Comparison of ENCODE assay signal across 31 mouse cellular contexts in genomic region chr11:116443935-116444334, GRCm38 (mm10). TPM values are rescaled to one million over a fixed set of nuclear protein-coding genes. Genes with fewer than 3 reads are reported as not detected.
A peak's percentile ranks its signal among the peaks of the same experiment; 100 is the strongest.
DNase-seq lines count a peak whose midpoint lies in the region; ATAC-seq and TF ChIP-seq lines count a peak whose summit lies in the region.
"Had no signal": no experiment of that assay in that cellular context is flagged by ENCODE, and none has a peak within 500 bp of the region (broad histone marks: within the 10 kb centered on the region; RNA-seq: fewer than 3 reads in every experiment).

No protein-coding gene starts in this region.

- no peak overlapping the region for H3K4me2 ChIP-seq in hindbrain, embryonic 16.5 days (ENCODE audit: low read length)
- no peak overlapping the region for H3K4me2 ChIP-seq in hindbrain, postnatal 0 days (ENCODE audit: low read depth, low read length)
- no peak overlapping the region for H3K4me2 ChIP-seq in midbrain, embryonic 13.5 days (replicated peaks)
- H3K4me2 ChIP-seq in midbrain, embryonic 14.5 days (ENCODE audit: low read length) = no peak overlapping the region
- H3K4me2 ChIP-seq: forebrain, embryonic 12.5 days; heart, embryonic 13.5 days; liver, embryonic 12.5 days; neural tube, embryonic 15.5 days had no signal

- no peak overlapping the region for H3K4me3 ChIP-seq in hindbrain, embryonic 16.5 days (ENCODE audit: low read length)
- no peak overlapping the region for H3K4me3 ChIP-seq in hindbrain, postnatal 0 days (ENCODE audit: low read length)
- H3K4me3 ChIP-seq in midbrain, embryonic 13.5 days (replicated peaks) = no peak overlapping the region
- no peak overlapping the region for H3K4me3 ChIP-seq in midbrain, embryonic 14.5 days (replicated peaks; ENCODE audit: low read depth, low read length)
- no peak overlapping the region for H3K4me3 ChIP-seq in embryonic facial prominence, embryonic 10.5 days
- H3K4me3 ChIP-seq in cerebellum, adult 2 months (replicated peaks; ENCODE audit: insufficient read depth, low read depth, low read length) = no peak overlapping the region
- no peak overlapping the region for H3K4me3 ChIP-seq in lung, adult 2 months (replicated peaks; ENCODE audit: extremely low read depth, low read depth, low read length)
- H3K4me3 ChIP-seq: erythroblast, embryonic 14.5 days; forebrain, embryonic 12.5 days; heart, embryonic 13.5 days; liver, embryonic 12.5 days; megakaryocyte, embryonic 14.5 days; neural tube, embryonic 15.5 days had no signal

- no peak overlapping the region for H3K27ac ChIP-seq in hindbrain, embryonic 16.5 days (ENCODE audit: low read depth, low read length)
- H3K27ac ChIP-seq in hindbrain, postnatal 0 days = no peak overlapping the region
- H3K27ac ChIP-seq in midbrain, embryonic 13.5 days = 0 out of 2 replicates have a peak overlapping the region, but pooled peaks have one; percentile 19
- H3K27ac ChIP-seq in midbrain, embryonic 14.5 days (replicated peaks; ENCODE audit: low read depth, low read length) = no peak overlapping the region
- H3K27ac ChIP-seq in embryonic facial prominence, embryonic 10.5 days (replicated peaks) = peak overlapping the region; percentile 45
- H3K27ac ChIP-seq in cerebellum, adult 2 months (ENCODE audit: insufficient read depth, low read length) = no peak overlapping the region
- H3K27ac ChIP-seq: heart, embryonic 13.5 days; kidney, postnatal 0 days; liver, embryonic 12.5 days; neural tube, embryonic 15.5 days had no signal

- TF ChIP-seq CTCF in hindbrain, postnatal 0 days (IDR thresholded peaks at IDR 0.05; ENCODE audit: low read depth) = no peak
- TF ChIP-seq CTCF in cerebellum, adult 2 months (IDR thresholded peaks at IDR 0.05; ENCODE audit: borderline replicate concordance, insufficient read depth, low read depth, low read length) = no peak
- TF ChIP-seq CTCF in lung, adult 2 months (IDR thresholded peaks at IDR 0.05; ENCODE audit: insufficient read depth, low read length) = no peak

- peaks cover 4% of the 10 kb centered on the region; the same call in 1 of the 2 replicates for H3K4me1 ChIP-seq in hindbrain, embryonic 16.5 days (ENCODE audit: control insufficient read depth, insufficient read depth, low read depth, low read length)
- H3K4me1 ChIP-seq in hindbrain, postnatal 0 days (ENCODE audit: insufficient read depth, low read length) = peaks cover 5% of the 10 kb centered on the region; the same call in 1 of the 2 replicates
- peaks cover 22% of the 10 kb centered on the region for H3K4me1 ChIP-seq in midbrain, embryonic 13.5 days (replicated peaks)
- H3K4me1 ChIP-seq in midbrain, embryonic 14.5 days (ENCODE audit: control insufficient read depth, insufficient read depth, low read length) = no peaks in the 10 kb centered on the region
- peaks cover 38% of the 10 kb centered on the region for H3K4me1 ChIP-seq in embryonic facial prominence, embryonic 10.5 days
- H3K4me1 ChIP-seq in cerebellum, adult 2 months (ENCODE audit: control insufficient read depth, insufficient read depth, low read length) = peaks cover 7% of the 10 kb centered on the region
- H3K4me1 ChIP-seq in lung, adult 2 months (ENCODE audit: control insufficient read depth, insufficient read depth, low read length) = peaks cover 3% of the 10 kb centered on the region

- ATAC-seq in hindbrain, embryonic 16.5 days = no peak
- ATAC-seq in hindbrain, postnatal 0 days = no peak
- ATAC-seq in midbrain, embryonic 13.5 days = no peak
- no peak for ATAC-seq in midbrain, embryonic 14.5 days (ENCODE audit: low FRiP score, low TSS enrichment)
- ATAC-seq: activated CD4-positive, CD25-positive, alpha-beta regulatory T cell, adult 4 months; liver, embryonic 12.5 days; liver, postnatal 0 days; lung, postnatal 0 days had no signal

- WGBS in hindbrain, embryonic 16.5 days = 84% methylated on average over 6 of the region's 6 CpGs
- 82% methylated on average over 6 of the region's 6 CpGs for WGBS in hindbrain, postnatal 0 days
- WGBS in midbrain, embryonic 13.5 days = 90% methylated on average over 6 of the region's 6 CpGs
- 87% methylated on average over 6 of the region's 6 CpGs for WGBS in midbrain, embryonic 14.5 days
- 85% methylated on average over 6 of the region's 6 CpGs for WGBS in embryonic facial prominence, embryonic 10.5 days
- WGBS in cerebellum, adult 2 months = 90% methylated on average over 6 of the region's 6 CpGs
- WGBS in lung, adult 2 months = 82% methylated on average over 6 of the region's 6 CpGs

- peak overlapping the region; percentile 29; the same call in 1 of the 2 replicates for H3K9ac ChIP-seq in hindbrain, embryonic 16.5 days (ENCODE audit: low read depth, low read length)
- no peak overlapping the region for H3K9ac ChIP-seq in hindbrain, postnatal 0 days (replicated peaks; ENCODE audit: low read length)
- no peak overlapping the region for H3K9ac ChIP-seq in midbrain, embryonic 13.5 days (replicated peaks)
- no peak overlapping the region for H3K9ac ChIP-seq in midbrain, embryonic 14.5 days (replicated peaks; ENCODE audit: low read length)
- H3K9ac ChIP-seq: forebrain, embryonic 12.5 days; heart, embryonic 13.5 days; liver, embryonic 12.5 days; liver, postnatal 0 days; neural tube, embryonic 15.5 days had no signal

- H3K36me3 ChIP-seq in hindbrain, embryonic 16.5 days (ENCODE audit: control insufficient read depth, insufficient read depth, low read length) = no peaks in the 10 kb centered on the region
- peaks cover 3% of the 10 kb centered on the region; the same call in 1 of the 2 replicates for H3K36me3 ChIP-seq in hindbrain, postnatal 0 days (ENCODE audit: insufficient read depth, low read length)
- peaks cover 9% of the 10 kb centered on the region for H3K36me3 ChIP-seq in midbrain, embryonic 13.5 days
- peaks cover 8% of the 10 kb centered on the region for H3K36me3 ChIP-seq in midbrain, embryonic 14.5 days (ENCODE audit: control insufficient read depth, insufficient read depth, low read length)
- H3K36me3 ChIP-seq in embryonic facial prominence, embryonic 10.5 days (replicated peaks) = peaks cover 19% of the 10 kb centered on the region

- no peaks in the 10 kb centered on the region for H3K9me3 ChIP-seq in hindbrain, embryonic 16.5 days (ENCODE audit: control insufficient read depth, low read length)
- no peaks in the 10 kb centered on the region for H3K9me3 ChIP-seq in hindbrain, postnatal 0 days (ENCODE audit: low read length)
- H3K9me3 ChIP-seq in midbrain, embryonic 13.5 days = no peaks in the 10 kb centered on the region
- H3K9me3 ChIP-seq in midbrain, embryonic 14.5 days (ENCODE audit: control insufficient read depth, low read length) = no peaks in the 10 kb centered on the region
- H3K9me3 ChIP-seq in embryonic facial prominence, embryonic 10.5 days = no peaks in the 10 kb centered on the region
- H3K9me3 ChIP-seq: forebrain, embryonic 12.5 days; heart, embryonic 13.5 days; liver, embryonic 12.5 days; neural tube, embryonic 15.5 days had no signal

- no peak for TF ChIP-seq POLR2A in cerebellum, adult 2 months (IDR thresholded peaks at IDR 0.05; ENCODE audit: borderline replicate concordance, insufficient read depth, low read length)
- TF ChIP-seq POLR2A in lung, adult 2 months (IDR thresholded peaks at IDR 0.05; ENCODE audit: borderline replicate concordance, extremely low read depth, low read depth, low read length) = no peak

- no peak for DNase-seq in hindbrain, postnatal 0 days (ENCODE audit: low spot score)
- DNase-seq in midbrain, embryonic 14.5 days = no peak
- no peak for DNase-seq in embryonic facial prominence, embryonic 10.5 days (ENCODE audit: low spot score)
- no peak for DNase-seq in cerebellum, adult 2 months
- no peak for DNase-seq in lung, adult 2 months
- DNase-seq: B cell, adult 2 months; cerebellum, adult 11 months; cerebellum, adult 9-11 months; embryo, embryonic 11 days; gastrocnemius, postnatal 10 days; heart, postnatal 10 days; kidney, adult 2 months; liver, postnatal 0 days; lung, postnatal 4 days; retina, postnatal 1 day; right cerebral cortex, postnatal 14 days; thymus, postnatal 4 days had no signal

- peaks cover 10% of the 10 kb centered on the region for H3K27me3 ChIP-seq in hindbrain, embryonic 16.5 days (replicated peaks; ENCODE audit: control insufficient read depth, insufficient read depth, low read length)
- peaks cover 9% of the 10 kb centered on the region; the same call in 1 of the 2 replicates for H3K27me3 ChIP-seq in hindbrain, postnatal 0 days (ENCODE audit: insufficient read depth, low read length)
- H3K27me3 ChIP-seq in midbrain, embryonic 13.5 days = peaks cover 20% of the 10 kb centered on the region
- H3K27me3 ChIP-seq in midbrain, embryonic 14.5 days (ENCODE audit: control insufficient read depth, insufficient read depth, low read length) = peaks cover 8% of the 10 kb centered on the region; the same call in 1 of the 2 replicates
- peaks cover 29% of the 10 kb centered on the region for H3K27me3 ChIP-seq in embryonic facial prominence, embryonic 10.5 days (replicated peaks; ENCODE audit: low read depth, poor library complexity, severe bottlenecking)
- H3K27me3 ChIP-seq in cerebellum, adult 2 months (ENCODE audit: control insufficient read depth, insufficient read depth, low read length) = no peaks in the 10 kb centered on the region

RNA-seq across cellular contexts. Expression of gene Ubald2, which starts 10.0 kb away (rescaled TPM):
- 28.3 and 35.1 TPM in 2 replicates for polyA plus RNA-seq in hindbrain, embryonic 16.5 days (2015; fragmentation: Nextera tagmentation; extraction: Ambion mirVana)
- 67.9 and 102 TPM in 2 replicates for total RNA-seq in hindbrain, postnatal 0 days (2014; rRNA removed)
- 39.3 and 41.7 TPM in 2 replicates for polyA plus RNA-seq in hindbrain, postnatal 0 days (2015; fragmentation: Nextera tagmentation; extraction: Ambion mirVana)
- polyA plus RNA-seq in midbrain, embryonic 13.5 days (2015; fragmentation: Nextera tagmentation; extraction: Ambion mirVana) = 47.7 and 50.3 TPM in 2 replicates
- 77.5 and 87.8 TPM in 2 replicates for polyA plus RNA-seq in midbrain, embryonic 14.5 days (2014; fragmentation: Nextera tagmentation; extraction: Ambion mirVana)
- polyA plus RNA-seq in embryonic facial prominence, embryonic 10.5 days (2016; fragmentation: Nextera tagmentation; extraction: Ambion mirVana) = 43.7 and 46.4 TPM in 2 replicates
- polyA plus RNA-seq in cerebellum, adult 2 months (2012; rRNA removed) = 34.8 and 44.0 TPM in 2 replicates
- polyA plus RNA-seq in lung, adult 2 months (2012; rRNA removed) = 159 and 160 TPM in 2 replicates

RNA-seq across cellular contexts. Expression of gene Qrich2, which starts 22.1 kb away (rescaled TPM):
- polyA plus RNA-seq in hindbrain, embryonic 16.5 days (2015; fragmentation: Nextera tagmentation; extraction: Ambion mirVana) = 0.38 and 0.40 TPM in 2 replicates
- total RNA-seq in hindbrain, postnatal 0 days (2014; rRNA removed) = not detected in 2 replicates
- polyA plus RNA-seq in hindbrain, postnatal 0 days (2015; fragmentation: Nextera tagmentation; extraction: Ambion mirVana) = 0.30 and 0.31 TPM in 2 replicates
- not detected in 2 replicates for polyA plus RNA-seq in midbrain, embryonic 13.5 days (2015; fragmentation: Nextera tagmentation; extraction: Ambion mirVana)
- 0.09 TPM in 1 of 2 replicates, not detected in the other for polyA plus RNA-seq in midbrain, embryonic 14.5 days (2014; fragmentation: Nextera tagmentation; extraction: Ambion mirVana)
- polyA plus RNA-seq in embryonic facial prominence, embryonic 10.5 days (2016; fragmentation: Nextera tagmentation; extraction: Ambion mirVana) = 0.23 and 0.44 TPM in 2 replicates
- polyA plus RNA-seq in cerebellum, adult 2 months (2012; rRNA removed) = 0.05 TPM in 1 of 2 replicates, not detected in the other
- 0.11 and 0.18 TPM in 2 replicates for polyA plus RNA-seq in lung, adult 2 months (2012; rRNA removed)
- total RNA-seq: adrenal gland, postnatal 14 days; gastrocnemius, postnatal 10 days; heart, postnatal 10 days; left cerebral cortex, postnatal 14 days had no signal
- polyA plus RNA-seq: activated CD4-positive, CD25-positive, alpha-beta regulatory T cell, adult 4 months; erythroblast, embryonic 14.5 days; forebrain, embryonic 12.5 days; heart, embryonic 13.5 days; liver, embryonic 12.5 days; liver, postnatal 0 days; neural tube, embryonic 15.5 days; stomach, embryonic 14.5 days had no signal

RNA-seq across cellular contexts. Expression of gene Rnf157, which starts 31.1 kb away (rescaled TPM):
- polyA plus RNA-seq in hindbrain, embryonic 16.5 days (2015; fragmentation: Nextera tagmentation; extraction: Ambion mirVana) = 27.8 and 28.5 TPM in 2 replicates
- total RNA-seq in hindbrain, postnatal 0 days (2014; rRNA removed) = 108 and 117 TPM in 2 replicates
- 53.0 and 60.5 TPM in 2 replicates for polyA plus RNA-seq in hindbrain, postnatal 0 days (2015; fragmentation: Nextera tagmentation; extraction: Ambion mirVana)
- 25.7 and 31.3 TPM in 2 replicates for polyA plus RNA-seq in midbrain, embryonic 13.5 days (2015; fragmentation: Nextera tagmentation; extraction: Ambion mirVana)
- 45.5 and 50.2 TPM in 2 replicates for polyA plus RNA-seq in midbrain, embryonic 14.5 days (2014; fragmentation: Nextera tagmentation; extraction: Ambion mirVana)
- 12.7 and 15.7 TPM in 2 replicates for polyA plus RNA-seq in embryonic facial prominence, embryonic 10.5 days (2016; fragmentation: Nextera tagmentation; extraction: Ambion mirVana)
- polyA plus RNA-seq in cerebellum, adult 2 months (2012; rRNA removed) = 121 and 147 TPM in 2 replicates
- 3.0 and 3.6 TPM in 2 replicates for polyA plus RNA-seq in lung, adult 2 months (2012; rRNA removed)
- polyA plus RNA-seq: erythroblast, embryonic 14.5 days had no signal

RNA-seq across cellular contexts. Expression of gene Prpsap1, which starts 50.1 kb away (rescaled TPM):
- polyA plus RNA-seq in hindbrain, embryonic 16.5 days (2015; fragmentation: Nextera tagmentation; extraction: Ambion mirVana) = 181 and 190 TPM in 2 replicates
- 99.7 and 105 TPM in 2 replicates for total RNA-seq in hindbrain, postnatal 0 days (2014; rRNA removed)
- 148 and 150 TPM in 2 replicates for polyA plus RNA-seq in hindbrain, postnatal 0 days (2015; fragmentation: Nextera tagmentation; extraction: Ambion mirVana)
- polyA plus RNA-seq in midbrain, embryonic 13.5 days (2015; fragmentation: Nextera tagmentation; extraction: Ambion mirVana) = 175 and 187 TPM in 2 replicates
- polyA plus RNA-seq in midbrain, embryonic 14.5 days (2014; fragmentation: Nextera tagmentation; extraction: Ambion mirVana) = 171 and 174 TPM in 2 replicates
- 233 and 242 TPM in 2 replicates for polyA plus RNA-seq in embryonic facial prominence, embryonic 10.5 days (2016; fragmentation: Nextera tagmentation; extraction: Ambion mirVana)
- polyA plus RNA-seq in cerebellum, adult 2 months (2012; rRNA removed) = 114 and 129 TPM in 2 replicates
- polyA plus RNA-seq in lung, adult 2 months (2012; rRNA removed) = 82.4 and 92.0 TPM in 2 replicates

Comparison
In these comparisons a context has a peak if more than half of its experiments do, and no peak if none do; other contexts are left out.
1. H3K27ac ChIP-seq: peak in midbrain, embryonic 13.5 days (single experiment) and embryonic facial prominence, embryonic 10.5 days (single experiment); none in hindbrain, embryonic 16.5 days (single experiment), hindbrain, postnatal 0 days (single experiment), midbrain, embryonic 14.5 days (single experiment) and cerebellum, adult 2 months (single experiment).